Mouse (Mus musculus) bone marrow, adult 2 months (tissue): Measurements from ENCODE around the gene Sirt2. TPM values are rescaled to one million over a fixed set of nuclear protein-coding genes. Genes with fewer than 3 reads are reported as not detected.

Experiments
- H3K27ac ChIP-seq: fragments of 200-500 bp; 2 replicates; pipeline ENCODE4 v1.5.1; 2012; ENCODE audit warnings: low read depth, mild to moderate bottlenecking, control low read depth, inconsistent platforms, low read length; ENCODE audit not compliant: control insufficient read depth, poor library complexity, insufficient read depth
- H3K4me1 ChIP-seq: fragments of 200-500 bp; 2 replicates; pipeline ENCODE4 v1.6.1; 2011; ENCODE audit warnings: low read length; ENCODE audit not compliant: control insufficient read depth, insufficient read depth
- H3K4me3 ChIP-seq: fragments of 200-500 bp; replicated peaks from 2 replicates; pipeline ENCODE3; 2011; ENCODE audit warnings: mild to moderate bottlenecking, low read depth, low read length, control low read depth; ENCODE audit not compliant: control insufficient read depth
- CTCF ChIP-seq: fragments of 200-500 bp; IDR thresholded peaks from 2 replicates; pipeline ENCODE4 v1.5.1; 2011; ENCODE audit warnings: low read length, control low read depth; ENCODE audit not compliant: control insufficient read depth, insufficient read depth
- POLR2A ChIP-seq: fragments of 200-500 bp; IDR thresholded peaks from 2 replicates; pipeline ENCODE4 v1.6.1; 2011; ENCODE audit warnings: low read depth, mild to moderate bottlenecking, control low read depth, low read length, borderline replicate concordance; ENCODE audit not compliant: control insufficient read depth
- WGBS: fragments of 180-500 bp; shearing (Covaris S2); methylation state at CpG from one replicate; pipeline ENCODE4 v1.1.7; 2018; 5-methylcytosine and 5-hydroxymethylcytosine counted together
- polyA plus RNA-seq: library from polyadenylated mRNA; stranded (reverse); fragments of >200 nt; gene quantifications from 2 replicates; pipeline ENCODE4 v1.2.4, GENCODE M21; 2011; ENCODE audit warnings: low replicate concordance; ENCODE audit not compliant: missing spikeins, insufficient read depth, insufficient read length

Sirt2 gene
- polyA plus RNA-seq, 1 experiment: 28.3 TPM

- WGBS: 40% methylated on average over 4 of the region's 4 CpGs
- no peak overlapping the region for H3K4me3 ChIP-seq
- TF ChIP-seq POLR2A (no peak), CTCF (no peak)
- H3K27ac ChIP-seq: no peak overlapping the region
- H3K4me1 ChIP-seq: peaks cover 10% of the 10 kb centered on the region
Observed at GRCm38 (mm10) chr7:28806869-28807268, 40.3 kb downstream of the Sirt2 start.

DNA sequence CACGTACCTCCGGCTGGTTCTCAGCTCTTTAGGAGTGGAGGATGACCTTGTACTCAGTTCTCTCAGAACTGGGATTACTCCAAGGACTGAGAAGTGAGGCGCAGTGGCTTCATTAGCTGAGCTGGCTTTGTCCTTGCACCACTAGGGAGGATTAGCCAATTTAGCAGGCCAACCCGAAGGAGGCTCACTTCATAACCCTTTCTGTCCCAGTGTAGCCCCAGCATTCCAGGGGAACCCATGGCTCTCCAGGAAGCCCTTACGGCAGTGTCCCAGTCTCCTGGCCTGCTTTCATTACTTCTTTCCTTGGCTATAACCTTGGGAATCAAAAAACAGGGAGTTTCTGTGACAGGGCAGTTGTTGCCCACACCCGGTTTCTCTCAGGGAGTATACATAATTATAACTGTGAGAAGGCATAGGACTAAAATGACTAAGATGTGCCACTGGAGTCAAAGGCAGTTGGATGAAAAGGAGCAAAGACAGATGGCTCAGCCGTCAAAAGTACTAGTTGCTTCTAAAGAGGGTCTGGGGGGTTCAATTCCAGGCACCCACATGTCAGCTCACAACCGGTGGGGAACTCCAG lies 41.2 kb downstream of the Sirt2 start:
- H3K4me1 ChIP-seq: peaks cover 12% of the 10 kb centered on the region
- WGBS: 49% methylated on average over 6 of the region's 8 CpGs
- no peak overlapping the region for H3K4me3 ChIP-seq
- peak overlapping the region; percentile 99 for H3K27ac ChIP-seq
- TF ChIP-seq POLR2A: no peak
- no peak for TF ChIP-seq CTCF

- Histone ChIP-seq H3K27ac (peak within 1 kb of the TSS; percentile 99), H3K4me3 (peak within 1 kb of the TSS; percentile 98), H3K4me1 (peaks cover 9% of the 10 kb centered on the region)
- WGBS: 1% methylated on average over 35 of the region's 35 CpGs
- TF ChIP-seq CTCF: no peak
- no peak for TF ChIP-seq POLR2A
Observed at GRCm38 (mm10) chr7:28808221-28808941, 41.8 kb downstream of the Sirt2 start, which contains the start of gene Hnrnpl. Gene Hnrnpl (plus strand): TSS chr7:28808541.

GRCm38 (mm10) chr7:28808957-28809393 lies 42.4 kb downstream of the Sirt2 start:
- WGBS: under 1% methylated on average over 31 of the region's 32 CpGs
- Histone ChIP-seq H3K4me3 (peak overlapping the region; percentile 98), H3K27ac (peak overlapping the region; percentile 99), H3K4me1 (peaks cover 7% of the 10 kb centered on the region)
- no peak for TF ChIP-seq CTCF
- TF ChIP-seq POLR2A: peak; percentile 88; the same call in 1 of the 2 replicates

DNA sequence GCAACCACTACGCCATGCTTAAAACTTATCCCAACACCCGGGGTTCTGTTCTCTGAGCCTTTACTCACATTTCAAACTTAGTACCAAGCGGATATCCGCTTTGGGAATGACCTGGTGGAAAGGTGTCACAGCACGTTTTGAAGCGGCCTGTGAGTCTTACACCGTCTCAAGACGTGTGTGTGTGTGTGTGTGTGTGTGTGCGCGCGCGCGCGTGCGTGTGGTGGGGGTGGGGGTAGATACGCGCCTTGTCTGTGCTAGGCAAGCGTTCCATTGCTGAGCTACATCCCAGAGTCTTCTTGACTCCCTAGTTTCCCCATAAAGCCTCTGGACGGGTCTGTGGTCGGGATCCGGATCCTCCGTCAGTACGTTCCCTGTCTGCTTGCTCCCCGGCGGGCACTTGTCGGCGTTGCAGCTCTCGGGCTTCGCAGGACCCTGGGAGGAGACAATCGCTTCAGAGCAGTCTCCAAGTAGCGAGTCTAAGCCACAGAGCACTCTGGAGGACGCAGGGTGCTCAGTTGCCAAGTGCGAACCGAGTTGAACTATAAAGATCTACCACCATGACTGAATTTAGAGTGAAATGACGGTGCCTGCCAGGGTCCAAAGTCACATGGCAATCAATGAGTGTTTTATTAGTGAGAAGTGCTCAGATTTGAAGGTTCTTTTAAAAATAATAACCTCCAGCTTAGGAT lies 43.0 kb downstream of the Sirt2 start:
- H3K4me1 ChIP-seq: peaks cover 7% of the 10 kb centered on the region

GRCm38 (mm10) chr7:28810107-28811066 lies 43.9 kb downstream of the Sirt2 start:
- peak overlapping the region; percentile 99 for H3K27ac ChIP-seq
- under 1% methylated on average over 70 of the region's 70 CpGs for WGBS
- peaks cover 7% of the 10 kb centered on the region for H3K4me1 ChIP-seq
- TF ChIP-seq POLR2A: peak; percentile 92
- TF ChIP-seq CTCF: peak; percentile 22; the same call in 1 of the 2 replicates
- peak overlapping the region; percentile 98 for H3K4me3 ChIP-seq

More for the DNA sequence above, 43.0 kb downstream of the Sirt2 start:
- peak overlapping the region; percentile 98 for H3K4me3 ChIP-seq
- peak overlapping the region; percentile 99 for H3K27ac ChIP-seq
- under 1% methylated on average over 35 of the region's 35 CpGs for whole genome bisulfite sequencing
- TF ChIP-seq POLR2A (peak; percentile 39; the same call in 1 of the 2 replicates), CTCF (no peak)

DNA sequence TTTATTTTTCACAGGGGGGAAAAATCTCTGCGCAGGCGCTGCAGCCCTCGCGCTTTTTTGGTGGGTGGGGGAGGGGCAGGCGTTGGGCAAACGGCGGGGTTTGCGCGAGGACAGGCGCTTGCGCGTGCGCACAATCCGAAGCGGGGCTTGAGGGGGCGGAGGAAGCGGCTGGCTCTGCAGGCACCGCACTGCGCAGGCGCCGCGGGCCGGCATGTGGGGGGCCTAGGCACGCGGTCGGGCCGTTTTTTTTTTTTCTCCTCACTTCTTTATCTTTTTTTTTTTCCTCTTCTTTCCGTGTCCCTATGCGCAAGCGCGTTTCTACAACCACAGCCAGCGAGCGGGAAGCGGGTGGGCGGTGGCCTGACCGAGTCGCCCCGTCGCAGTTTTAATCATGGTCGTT lies 44.7 kb downstream of the Sirt2 start:
- Histone ChIP-seq H3K27ac (peak overlapping the region; percentile 94), H3K4me1 (peaks cover 7% of the 10 kb centered on the region), H3K4me3 (peak overlapping the region; percentile 84)
- under 1% methylated on average over 40 of the region's 40 CpGs for WGBS
- TF ChIP-seq POLR2A (peak; percentile 35; the same call in 1 of the 2 replicates), CTCF (no peak)
